Mouse (Mus musculus) MEL (cell line): ENCODE measurements around the gene Zfp536.

Experiments used
- CTCF ChIP-seq, 3 experiments: IDR thresholded peaks in 2 of 3; conservative IDR thresholded peaks in 1 of 3; 2 replicates each; pipeline ENCODE4 v1.5.1; 2011 to 2012; ENCODE audit warnings: low read length in 3 of 3, low read depth in 2 of 3, mild to moderate bottlenecking in 2 of 3, improper control_type of control experiment in 1 of 3, inconsistent platforms in 1 of 3, mixed read lengths in 1 of 3, moderate library complexity in 1 of 3; ENCODE audit not compliant: control insufficient read depth in 1 of 3, insufficient read depth in 1 of 3, poor library complexity in 1 of 3, severe bottlenecking in 1 of 3
- EP300 ChIP-seq, 2 experiments: IDR thresholded peaks; 2 replicates each; pipeline ENCODE4 v1.6.1; 2011; ENCODE audit warnings: improper control_type of control experiment in 2 of 2, low read length in 2 of 2, low read depth in 1 of 2, mild to moderate bottlenecking in 1 of 2
- POLR2A ChIP-seq, 2 experiments: IDR thresholded peaks; 2 replicates each; pipeline ENCODE4 v1.6.1; 2011 to 2012; ENCODE audit warnings: low read length in 2 of 2, mild to moderate bottlenecking in 2 of 2, control low read depth in 1 of 2, improper control_type of control experiment in 1 of 2, low read depth in 1 of 2, moderate library complexity in 1 of 2; ENCODE audit not compliant: control insufficient read depth in 1 of 2, insufficient read depth in 1 of 2, poor library complexity in 1 of 2
- POLR2AphosphoS2 ChIP-seq: IDR thresholded peaks from 2 replicates; pipeline ENCODE4 v1.6.1; 2011; ENCODE audit warnings: low read length, improper control_type of control experiment
- RAD21 ChIP-seq: IDR thresholded peaks from 2 replicates; pipeline ENCODE4 v1.6.1; 2011; ENCODE audit warnings: mild to moderate bottlenecking, low read depth, low read length, improper control_type of control experiment
- RCOR1 ChIP-seq: IDR thresholded peaks from 2 replicates; pipeline ENCODE4 v1.6.1; 2012; ENCODE audit warnings: low read depth, mild to moderate bottlenecking, inconsistent platforms, low read length, improper control_type of control experiment
- USF1 ChIP-seq: IDR thresholded peaks from 2 replicates; pipeline ENCODE4 v1.6.1; 2014; ENCODE audit warnings: low read depth, mild to moderate bottlenecking, inconsistent platforms, low read length, improper control_type of control experiment, moderate library complexity

DNA sequence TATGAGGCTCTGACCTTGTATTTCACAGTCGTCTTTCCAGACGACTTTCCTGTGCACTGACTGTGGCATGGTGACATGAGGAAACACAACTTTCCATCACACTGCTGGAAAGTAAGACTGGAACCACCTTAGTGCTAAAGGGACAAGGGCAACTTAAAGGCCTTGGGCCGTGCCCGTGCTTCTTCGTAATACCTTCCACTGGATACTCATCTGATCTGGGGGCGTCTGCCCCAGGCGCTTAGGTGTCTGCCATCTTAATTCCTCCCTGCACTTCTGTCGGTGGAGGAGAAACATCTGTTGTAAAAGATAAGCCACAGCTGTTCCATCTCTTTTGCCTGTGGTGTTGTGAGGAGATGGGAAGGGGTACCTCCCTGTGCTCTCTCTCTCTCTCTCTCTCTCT, 299.2 kb downstream of the Zfp536 start:
- TF ChIP-seq EP300 (IDR thresholded peaks at IDR 0.05; ENCODE audit: low read depth in 1 of 2, low read length in 2 of 2) (no peak), CTCF (IDR thresholded peaks at IDR 0.05 in 2 of 3, conservative IDR thresholded peaks at IDR 0.05 in 1 of 3; ENCODE audit: control insufficient read depth in 1 of 3, insufficient read depth in 1 of 3, low read depth in 2 of 3, low read length in 3 of 3, poor library complexity in 1 of 3, severe bottlenecking in 1 of 3) (no peak), POLR2A (IDR thresholded peaks at IDR 0.05; ENCODE audit: control insufficient read depth in 1 of 2, insufficient read depth in 1 of 2, low read depth in 1 of 2, low read length in 2 of 2, poor library complexity in 1 of 2) (no peak), RAD21 (no peak), USF1 (no peak), RCOR1 (no peak), POLR2AphosphoS2 (no peak)
